Mouse (Mus musculus): ENCODE measurements around the gene Reps1. TPM values are rescaled to one million over a fixed set of nuclear protein-coding genes. Genes with fewer than 3 reads are reported as not detected.
A peak's percentile ranks its signal among the peaks of the same experiment; 100 is the strongest.
"Not testable (repeated sequence)": the region's sequence is repeated elsewhere in the genome, so short reads cannot be mapped to it uniquely, and the experiment has no call there.

Reps1 gene
- polyA plus RNA-seq, 1 experiment from 2014 or later = 12.9 TPM

DNA sequence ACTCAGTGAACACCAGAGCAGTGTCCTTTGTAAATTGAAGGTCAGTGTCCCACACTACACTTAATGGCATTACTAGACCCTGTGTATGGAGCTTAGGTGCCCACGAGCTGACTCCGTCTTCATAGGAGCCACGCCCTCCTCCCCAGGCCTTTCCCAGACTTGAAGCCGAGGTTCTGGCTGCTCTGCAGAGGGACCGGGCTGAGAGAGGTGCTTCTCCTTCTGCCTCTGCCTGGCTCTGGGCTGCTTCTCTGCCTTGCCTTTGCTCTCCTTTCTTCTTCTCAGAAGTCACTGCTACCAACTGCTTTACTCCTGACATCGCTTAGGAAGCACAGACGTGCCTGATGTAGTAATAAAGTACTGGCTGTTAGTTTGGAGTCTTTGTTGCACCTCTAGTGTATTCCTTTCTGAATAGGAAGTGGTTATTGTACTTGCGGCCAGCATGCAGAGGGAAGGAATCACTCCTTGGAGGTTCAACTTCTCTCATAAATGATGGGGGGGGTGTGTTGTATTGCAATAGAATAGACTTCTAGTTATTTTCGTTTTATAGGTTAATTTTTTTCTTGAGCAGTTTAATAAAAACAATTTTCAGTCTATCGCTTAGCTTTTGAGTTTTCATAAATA, 57.9 kb downstream of the Reps1 start:
- DNase-seq (ENCODE audit: low spot score) = no peak
- H3K27me3 ChIP-seq (ENCODE audit: insufficient read depth, poor library complexity, severe bottlenecking) = no peaks in the 10 kb centered on the region
- peaks cover 60% of the 10 kb centered on the region for H3K36me3 ChIP-seq
- WGBS = 85% methylated on average over 10 of the region's 10 CpGs
- H3K4me3 ChIP-seq = no peak overlapping the region
- H3K27ac ChIP-seq = no peak overlapping the region
- H3K9me3 ChIP-seq = no peaks in the 10 kb centered on the region
- no peaks in the 10 kb centered on the region for H3K4me1 ChIP-seq (replicated peaks)

DNA sequence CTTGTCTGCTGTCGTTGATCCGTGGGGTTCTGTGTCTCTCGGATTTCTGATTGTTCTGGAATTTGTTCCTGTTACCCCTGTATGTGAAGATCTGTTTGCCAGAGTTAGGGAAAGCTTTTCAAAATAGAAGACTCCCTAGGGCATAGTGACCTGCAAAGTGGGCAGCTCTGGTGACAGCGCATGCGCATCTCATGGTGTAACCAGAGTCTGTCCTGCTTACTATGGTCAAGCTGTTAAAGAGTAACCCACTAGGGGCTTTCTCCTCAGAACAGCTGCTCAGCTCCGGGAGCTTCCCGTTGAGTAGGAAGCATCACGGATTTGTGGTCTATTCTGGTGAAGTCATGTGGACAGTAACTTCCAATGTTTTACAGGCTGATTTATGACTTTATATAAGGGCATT, 62.7 kb downstream of the Reps1 start:
- 84% methylated on average over 8 of the region's 8 CpGs for WGBS
- H3K27ac ChIP-seq = no peak overlapping the region
- peaks cover 92% of the 10 kb centered on the region for H3K36me3 ChIP-seq
- DNase-seq (ENCODE audit: low spot score) = peak; percentile 8
- no peaks in the 10 kb centered on the region for H3K9me3 ChIP-seq
- no peak overlapping the region for H3K4me3 ChIP-seq
- H3K4me1 ChIP-seq (replicated peaks) = no peaks in the 10 kb centered on the region
- H3K27me3 ChIP-seq (ENCODE audit: insufficient read depth, poor library complexity, severe bottlenecking) = no peaks in the 10 kb centered on the region

DNA sequence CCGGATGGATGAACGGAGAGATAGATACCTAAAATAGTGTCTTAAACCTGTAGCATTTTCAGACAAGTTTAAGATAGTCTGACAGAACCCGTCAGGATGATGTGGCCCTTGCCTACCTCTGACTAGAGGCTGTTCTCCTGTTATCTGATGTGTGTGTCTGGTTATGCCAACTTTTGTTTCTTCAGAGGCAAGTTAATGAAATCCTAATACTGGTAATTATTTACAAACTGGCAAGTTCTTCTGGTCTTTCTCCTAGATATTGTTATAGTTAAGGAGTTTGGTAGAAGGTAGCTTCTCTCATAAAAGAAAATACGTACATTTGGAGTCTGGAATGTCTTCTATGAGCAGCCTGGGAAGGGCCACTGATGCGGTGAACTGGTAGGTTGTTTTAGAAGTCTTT, 74.6 kb downstream of the Reps1 start:
- Histone ChIP-seq H3K9me3 (no peaks in the 10 kb centered on the region), H3K27ac (no peak overlapping the region), H3K27me3 (ENCODE audit: insufficient read depth, poor library complexity, severe bottlenecking) (no peaks in the 10 kb centered on the region), H3K4me1 (replicated peaks) (no peaks in the 10 kb centered on the region), H3K4me3 (no peak overlapping the region), H3K36me3 (peaks cover 24% of the 10 kb centered on the region)
- no peak for DNase-seq (ENCODE audit: low spot score)
- WGBS = 95% methylated on average over 5 of the region's 5 CpGs

DNA sequence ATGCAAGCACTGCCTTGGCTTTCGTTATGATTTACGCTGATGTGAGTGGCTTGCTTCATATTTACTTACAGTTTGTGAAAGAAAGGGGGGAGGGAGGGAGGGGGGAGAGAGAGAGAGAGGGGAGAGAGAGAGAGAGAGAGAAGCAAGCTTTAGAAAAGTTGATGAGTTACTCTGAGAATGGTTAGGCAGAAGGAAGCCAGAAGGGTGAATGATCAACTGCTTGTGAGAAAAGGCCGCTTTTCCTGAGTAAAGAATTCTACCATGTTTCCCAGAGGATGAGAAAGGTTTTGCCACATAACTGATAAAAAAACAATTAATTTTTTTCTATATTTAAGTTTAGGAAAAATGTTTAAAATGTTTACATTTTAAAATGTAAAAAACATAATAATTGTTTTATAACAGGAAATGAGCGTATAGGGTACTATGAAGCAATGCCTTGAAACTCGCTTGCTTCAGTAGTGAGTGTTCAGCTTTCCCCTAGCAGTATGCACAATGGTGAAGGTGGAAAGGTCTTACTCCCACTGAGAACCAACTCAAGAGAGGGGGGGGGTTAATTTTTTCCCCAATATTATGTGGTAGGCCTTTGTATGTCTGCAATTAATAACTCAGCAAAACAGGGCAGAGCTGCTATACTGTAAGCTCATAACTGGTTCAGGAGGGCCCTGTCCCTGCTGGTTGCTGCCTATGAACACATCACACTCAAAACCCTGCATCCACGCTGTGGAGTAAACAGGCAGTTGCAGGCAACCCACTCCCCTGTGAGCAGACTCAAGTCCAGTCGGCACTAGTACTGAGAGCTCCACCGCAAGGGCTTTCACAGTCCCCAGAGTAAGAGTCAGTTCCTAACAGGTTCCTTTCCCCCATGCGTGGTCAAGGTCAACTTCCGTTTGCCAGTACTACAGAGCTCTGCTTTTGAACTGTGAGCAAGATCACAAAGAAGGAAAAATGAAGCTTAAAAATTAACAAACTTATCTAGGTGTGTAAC, 76.3 kb downstream of the Reps1 start:
- Histone ChIP-seq H3K27me3 (ENCODE audit: insufficient read depth, poor library complexity, severe bottlenecking) (no peaks in the 10 kb centered on the region), H3K4me1 (replicated peaks) (no peaks in the 10 kb centered on the region), H3K4me3 (no peak overlapping the region), H3K27ac (no peak overlapping the region), H3K9me3 (no peaks in the 10 kb centered on the region), H3K36me3 (peaks cover 11% of the 10 kb centered on the region; the same call in 1 of the 2 replicates)
- WGBS = 91% methylated on average over 10 of the region's 10 CpGs
- DNase-seq (ENCODE audit: low spot score) = no peak

DNA sequence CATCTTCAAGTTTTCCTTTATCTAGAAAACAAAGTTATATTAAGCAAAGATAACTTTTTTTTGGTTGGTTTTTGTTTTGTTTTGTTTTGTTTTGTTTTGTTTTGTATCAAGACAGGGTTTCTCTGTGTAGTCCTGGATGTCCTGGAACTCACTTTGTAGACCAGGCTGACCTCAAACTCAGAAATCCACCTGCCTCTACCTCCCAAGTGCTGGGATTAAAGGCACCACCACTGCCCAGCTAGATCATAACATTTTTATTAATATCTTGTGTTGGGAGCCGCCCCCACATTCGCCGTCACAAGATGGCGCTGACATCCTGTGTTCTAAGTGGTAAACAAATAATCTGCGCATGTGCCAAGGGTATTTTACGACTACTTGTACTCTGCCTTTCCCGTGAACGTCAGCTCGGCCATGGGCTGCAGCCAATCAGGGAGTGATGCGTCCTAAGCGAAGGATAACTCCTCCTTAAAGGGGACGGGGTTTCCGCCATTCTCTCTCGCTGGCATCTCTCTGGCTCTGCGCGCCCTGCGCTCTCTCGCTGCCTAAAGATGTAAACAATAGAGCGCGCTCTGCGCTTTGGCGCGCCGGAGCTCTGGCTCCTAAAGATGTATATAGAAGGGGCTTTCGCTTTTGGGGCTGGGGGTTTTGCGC, 83.3 kb downstream of the Reps1 start:
- H3K4me1 ChIP-seq (replicated peaks); H3K27me3 ChIP-seq (ENCODE audit: insufficient read depth, poor library complexity, severe bottlenecking); H3K9me3 ChIP-seq; H3K36me3 ChIP-seq; DNase-seq (ENCODE audit: low spot score); H3K27ac ChIP-seq: not testable (repeated sequence)
- H3K4me3 ChIP-seq = peak overlapping the region; percentile 31
- WGBS = 82% methylated on average over 18 of the region's 26 CpGs

DNA sequence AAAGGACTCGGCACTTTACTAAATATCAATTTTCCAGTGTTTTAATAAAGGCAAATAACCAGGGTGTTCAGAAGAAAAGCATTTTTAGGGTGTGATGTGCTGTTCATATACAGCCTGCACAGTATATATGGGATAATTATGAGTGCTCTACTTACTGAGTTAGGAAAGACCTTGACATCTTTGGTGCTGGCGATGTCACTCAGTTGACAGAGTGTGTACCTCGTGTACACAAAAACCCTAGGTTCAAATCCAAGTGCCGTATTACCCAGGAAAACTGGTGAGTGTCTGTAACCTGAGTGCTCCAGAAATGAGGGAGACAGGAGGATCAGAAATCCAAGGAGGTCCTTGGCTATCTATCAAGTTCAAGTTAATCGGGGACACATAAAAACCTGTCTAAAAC, 84.0 kb downstream of the Reps1 start:
- no peaks in the 10 kb centered on the region for H3K4me1 ChIP-seq (replicated peaks)
- no peaks in the 10 kb centered on the region for H3K9me3 ChIP-seq
- peak overlapping the region; percentile 40; the same call in 1 of the 2 replicates for H3K27ac ChIP-seq
- DNase-seq (ENCODE audit: low spot score) = no peak
- peak overlapping the region; percentile 31 for H3K4me3 ChIP-seq
- no peaks in the 10 kb centered on the region for H3K27me3 ChIP-seq (ENCODE audit: insufficient read depth, poor library complexity, severe bottlenecking)
- 87% methylated on average over 5 of the region's 5 CpGs for WGBS
- H3K36me3 ChIP-seq = no peaks in the 10 kb centered on the region

DNA sequence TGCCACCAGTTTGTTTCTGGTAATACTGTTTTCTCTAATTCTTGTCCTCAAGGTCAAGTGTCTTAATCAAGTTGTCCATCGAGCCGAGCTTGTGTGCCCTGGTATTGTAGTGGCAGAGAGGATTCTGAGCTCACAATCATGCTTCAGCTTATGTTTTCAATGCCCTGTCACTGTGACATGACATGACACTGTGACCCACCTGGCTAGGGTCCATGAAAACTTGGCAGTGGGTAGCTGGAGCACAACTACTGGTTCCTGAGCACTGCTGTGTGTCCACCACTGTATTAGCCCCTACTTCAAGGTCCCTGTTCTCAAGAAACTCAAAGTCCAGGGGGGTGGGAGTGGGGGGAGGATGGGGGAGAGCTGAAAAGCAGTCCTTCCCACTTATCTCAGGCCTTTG, 85.7 kb downstream of the Reps1 start:
- Histone ChIP-seq H3K9me3 (no peaks in the 10 kb centered on the region), H3K4me1 (replicated peaks) (no peaks in the 10 kb centered on the region), H3K36me3 (no peaks in the 10 kb centered on the region), H3K4me3 (no peak overlapping the region), H3K27ac (no peak overlapping the region), H3K27me3 (ENCODE audit: insufficient read depth, poor library complexity, severe bottlenecking) (no peaks in the 10 kb centered on the region)
- 90% methylated on average over 2 of the region's 2 CpGs for WGBS
- no peak for DNase-seq (ENCODE audit: low spot score)

DNA sequence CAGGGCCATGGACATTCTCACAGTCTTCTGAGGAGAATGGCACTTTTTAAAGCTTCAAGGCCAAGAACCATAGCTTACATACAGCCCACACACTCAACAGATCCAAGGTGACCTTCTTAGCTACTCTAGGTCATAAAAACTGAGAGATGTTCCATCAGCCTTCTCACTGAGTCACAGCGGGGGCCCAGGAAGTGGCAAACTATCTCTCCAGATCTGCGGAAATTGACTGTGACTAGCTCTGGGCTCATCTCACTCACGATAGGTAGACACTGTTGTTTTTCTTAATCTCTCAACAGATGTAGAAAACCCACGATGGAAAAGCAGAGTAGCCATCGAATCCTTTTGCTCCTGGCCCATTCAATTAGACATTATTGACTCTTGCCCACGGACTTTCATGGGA, 86.6 kb downstream of the Reps1 start:
- Histone ChIP-seq H3K4me3 (no peak overlapping the region), H3K36me3 (no peaks in the 10 kb centered on the region), H3K9me3 (no peaks in the 10 kb centered on the region), H3K27ac (no peak overlapping the region), H3K4me1 (replicated peaks) (no peaks in the 10 kb centered on the region), H3K27me3 (ENCODE audit: insufficient read depth, poor library complexity, severe bottlenecking) (no peaks in the 10 kb centered on the region)
- DNase-seq (ENCODE audit: low spot score) = no peak
- WGBS = 88% methylated on average over 6 of the region's 6 CpGs

DNA sequence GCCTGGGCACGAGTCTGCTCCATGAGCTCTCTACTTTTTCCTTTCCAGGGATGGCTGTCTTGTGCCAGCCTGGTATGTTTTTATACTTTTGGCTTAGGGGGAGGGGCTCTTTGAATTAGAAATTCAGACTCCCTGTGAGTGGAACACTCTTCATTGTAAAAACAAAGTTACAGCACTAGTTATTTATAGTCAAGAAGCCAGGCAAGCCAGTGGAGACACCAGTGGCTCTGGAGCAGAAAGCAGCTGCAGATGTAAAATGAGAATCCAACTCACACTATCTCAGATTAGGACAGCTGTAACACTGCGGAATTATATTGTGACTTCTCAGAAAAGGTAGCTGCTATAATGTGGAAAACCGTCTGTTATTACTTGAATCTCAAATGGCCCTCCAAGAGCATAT, 91.6 kb downstream of the Reps1 start:
- Histone ChIP-seq H3K9me3 (no peaks in the 10 kb centered on the region), H3K4me3 (no peak overlapping the region), H3K4me1 (replicated peaks) (no peaks in the 10 kb centered on the region), H3K27ac (no peak overlapping the region), H3K36me3 (no peaks in the 10 kb centered on the region), H3K27me3 (ENCODE audit: insufficient read depth, poor library complexity, severe bottlenecking) (no peaks in the 10 kb centered on the region)
- 84% methylated on average over 3 of the region's 3 CpGs for WGBS
- no peak for DNase-seq (ENCODE audit: low spot score)

DNA sequence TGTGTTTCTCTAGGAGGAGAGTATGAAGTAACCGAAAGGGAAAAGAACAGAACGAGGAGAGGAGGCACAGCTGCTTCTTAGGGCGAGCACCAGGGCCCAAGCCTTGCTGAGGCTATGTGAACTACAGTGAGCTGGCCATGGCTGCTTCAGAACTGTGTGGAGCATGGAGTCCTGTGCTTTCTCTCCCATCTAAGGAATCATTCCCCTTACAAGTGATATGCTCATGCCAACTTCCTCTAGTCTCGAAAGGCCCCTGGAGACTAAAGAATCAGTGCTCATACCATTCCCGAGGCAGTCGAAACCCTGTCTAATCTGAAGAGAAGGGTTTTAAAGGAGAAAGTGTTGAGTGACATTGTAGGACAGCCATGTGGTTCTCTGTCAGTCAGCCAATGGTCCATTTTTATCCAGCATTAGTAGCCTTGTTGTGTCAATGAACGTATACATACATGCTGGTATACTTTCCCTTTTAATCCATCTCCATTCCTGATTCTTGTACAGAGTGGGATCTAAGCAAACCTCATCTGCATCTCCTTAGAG, 106.8 kb downstream of the Reps1 start:
- Histone ChIP-seq H3K27me3 (ENCODE audit: insufficient read depth, poor library complexity, severe bottlenecking) (no peaks in the 10 kb centered on the region), H3K4me1 (replicated peaks) (no peaks in the 10 kb centered on the region), H3K9me3 (0 out of 2 replicates have a peak, but pooled peaks cover 3% of the 10 kb centered on the region), H3K27ac (no peak overlapping the region), H3K4me3 (no peak overlapping the region), H3K36me3 (no peaks in the 10 kb centered on the region)
- no peak for DNase-seq (ENCODE audit: low spot score)
- 78% methylated on average over 7 of the region's 7 CpGs for WGBS
